Mouse (Mus musculus): ENCODE measurements at regions not wholly inside any gene's neighbourhood (a gene's known extent, or its start where the extent isn't known, plus 50 kb on each side); places are given as distances from the start of the nearest gene placed in this dataset.

GRCm38 (mm10) chr13:102639651-102640050 is 53.7 kb upstream of the Cd180 start:
- no peak overlapping the region for H3K4me2 ChIP-seq
- WGBS (ENCODE audit: insufficient replicate concordance) = 81% methylated on average over 9 of the region's 9 CpGs

GRCm38 (mm10) chr13:102640171-102640570 is 53.2 kb upstream of the Cd180 start:
- H3K27me3 ChIP-seq (replicated peaks) = no peaks in the 10 kb centered on the region
- no peaks in the 10 kb centered on the region for H3K36me3 ChIP-seq
- H3K4me1 ChIP-seq = no peaks in the 10 kb centered on the region
- H3K4me3 ChIP-seq = no peak overlapping the region
- no peaks in the 10 kb centered on the region for H3K9me3 ChIP-seq (replicated peaks)
- no peak overlapping the region for H3K4me2 ChIP-seq
- H3K9ac ChIP-seq = no peak overlapping the region
- WGBS (ENCODE audit: insufficient replicate concordance) = 54% methylated on average over 3 of the region's 3 CpGs
- no peak for ATAC-seq
- H3K27ac ChIP-seq = no peak overlapping the region

More at GRCm38 (mm10) chr13:102639651-102640050, 53.7 kb upstream of the Cd180 start:
- H3K27me3 ChIP-seq (replicated peaks) = no peaks in the 10 kb centered on the region
- H3K4me1 ChIP-seq = no peaks in the 10 kb centered on the region
- no peak overlapping the region for H3K27ac ChIP-seq
- ATAC-seq = no peak
- H3K9ac ChIP-seq = no peak overlapping the region
- H3K36me3 ChIP-seq = no peaks in the 10 kb centered on the region
- no peaks in the 10 kb centered on the region for H3K9me3 ChIP-seq (replicated peaks)
- H3K4me3 ChIP-seq = no peak overlapping the region

All from liver, embryonic 12.5 days (tissue).